Mouse (Mus musculus): ENCODE results near the gene Aph1c. TPM values are rescaled to one million over a fixed set of nuclear protein-coding genes. Genes with fewer than 3 reads are reported as not detected.
"Not testable (repeated sequence)": the region's sequence is repeated elsewhere in the genome, so short reads cannot be mapped to it uniquely, and the experiment has no call there.

The Aph1c gene
- total RNA-seq, 2 experiments from 2014 or later = 7.6 to 8.4 TPM

GRCm38 (mm10) chr9:66863456-66863855 is 28.9 kb upstream of the Aph1c start:
- TF ChIP-seq CTCF (conservative IDR thresholded peaks at IDR 0.05) = no peak
- no peak overlapping the region for H3K4me3 ChIP-seq
- peak overlapping the region; percentile 85 for H3K27ac ChIP-seq
- peak in 1 of 2 experiments; percentile 57 for DNase-seq (ENCODE audit: low spot score in 2 of 2)

- DNase-seq (ENCODE audit: low spot score in 2 of 2) = no peak
- no peak for TF ChIP-seq CTCF (conservative IDR thresholded peaks at IDR 0.05)
- Histone ChIP-seq H3K4me3 (no peak overlapping the region), H3K27ac (peak overlapping the region; percentile 85; the same call in 1 of the 2 replicates)
These were observed 27.7 kb upstream of the Aph1c start for GRCm38 (mm10) chr9:66862202-66862601.

- 0 out of 2 replicates have a peak overlapping the region, but pooled peaks have one; percentile 0 for H3K27ac ChIP-seq
- TF ChIP-seq CTCF (conservative IDR thresholded peaks at IDR 0.05) = no peak
- H3K4me3 ChIP-seq = no peak overlapping the region
- no peak for DNase-seq (ENCODE audit: low spot score in 2 of 2)
These were observed 26.7 kb upstream of the Aph1c start for GRCm38 (mm10) chr9:66861104-66861767.

DNA sequence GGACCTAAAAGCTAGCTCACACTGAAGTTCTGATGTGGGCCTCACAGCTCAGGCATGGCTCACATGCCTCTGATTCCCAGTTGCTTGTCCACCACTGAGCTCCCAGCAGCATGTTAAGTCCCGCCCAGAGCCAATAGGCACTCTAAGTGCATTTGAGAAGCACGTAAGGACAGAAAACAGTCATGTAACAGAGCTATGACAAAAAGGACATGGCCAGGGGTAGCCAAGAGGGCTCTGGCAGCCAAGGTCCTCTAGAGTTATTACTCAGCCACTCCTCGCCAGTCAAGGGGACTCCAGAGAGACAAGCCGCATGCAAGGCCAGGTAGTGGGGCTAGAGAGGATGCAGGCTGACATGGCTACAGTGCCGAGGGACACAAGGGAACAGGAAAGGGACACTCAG is 25.0 kb upstream of the Aph1c start:
- no peak for TF ChIP-seq CTCF (conservative IDR thresholded peaks at IDR 0.05)
- Histone ChIP-seq H3K27ac (no peak overlapping the region), H3K4me3 (no peak overlapping the region)
- no peak for DNase-seq (ENCODE audit: low spot score in 2 of 2)

- Histone ChIP-seq H3K27ac (no peak overlapping the region), H3K4me3 (no peak overlapping the region)
- no peak for DNase-seq (ENCODE audit: low spot score in 2 of 2)
- TF ChIP-seq CTCF (conservative IDR thresholded peaks at IDR 0.05) = no peak
These were observed 21.3 kb upstream of the Aph1c start for GRCm38 (mm10) chr9:66855865-66856264.

DNA sequence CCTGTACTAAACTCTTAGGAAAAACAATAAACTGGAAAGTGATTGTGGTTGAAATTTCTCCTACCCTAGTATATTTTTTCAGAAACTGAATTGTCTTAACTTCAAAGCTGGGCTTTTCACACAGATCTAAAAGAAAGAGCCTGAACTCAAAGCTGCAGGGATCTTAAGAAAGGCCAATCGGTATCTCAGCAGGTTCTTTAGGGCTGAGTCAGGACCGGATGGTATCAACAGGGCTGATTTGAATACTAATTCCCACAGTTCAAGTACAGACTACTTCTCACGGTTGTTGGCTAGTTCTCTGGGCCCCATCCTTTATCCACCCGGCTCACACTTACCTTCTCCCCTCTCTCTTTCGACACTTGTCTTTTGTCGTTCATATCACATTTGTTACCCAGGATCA is 18.1 kb upstream of the Aph1c start:
- TF ChIP-seq CTCF (conservative IDR thresholded peaks at IDR 0.05) = no peak
- no peak for DNase-seq (ENCODE audit: low spot score in 2 of 2)
- Histone ChIP-seq H3K27ac (no peak overlapping the region), H3K4me3 (no peak overlapping the region)

- TF ChIP-seq CTCF (conservative IDR thresholded peaks at IDR 0.05) = no peak
- H3K27ac ChIP-seq = no peak overlapping the region
- no peak for DNase-seq (ENCODE audit: low spot score in 2 of 2)
- H3K4me3 ChIP-seq = no peak overlapping the region
These were observed 16.4 kb upstream of the Aph1c start for GRCm38 (mm10) chr9:66850966-66851365.

DNA sequence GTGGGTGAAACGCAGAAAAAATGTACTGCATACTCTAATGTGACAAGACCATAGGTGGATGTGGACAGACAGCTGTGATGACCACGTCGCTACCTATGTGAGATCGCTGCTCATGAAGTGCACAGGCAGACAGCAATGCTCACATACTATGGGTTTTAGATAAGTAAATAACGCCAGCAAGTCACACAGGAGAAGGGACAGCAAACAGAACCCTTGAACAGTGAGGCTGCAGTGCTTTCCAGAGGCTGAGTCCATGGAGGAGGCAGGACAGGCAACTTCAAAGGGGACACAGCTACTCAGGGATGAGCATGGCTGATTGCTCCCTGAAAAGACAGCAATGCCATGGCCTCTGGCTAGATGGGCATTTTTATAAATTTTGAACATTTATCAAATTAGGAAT is 12.3 kb upstream of the Aph1c start:
- no peak for DNase-seq (ENCODE audit: low spot score in 2 of 2)
- no peak overlapping the region for H3K4me3 ChIP-seq
- no peak for TF ChIP-seq CTCF (conservative IDR thresholded peaks at IDR 0.05)
- H3K27ac ChIP-seq = no peak overlapping the region

DNA sequence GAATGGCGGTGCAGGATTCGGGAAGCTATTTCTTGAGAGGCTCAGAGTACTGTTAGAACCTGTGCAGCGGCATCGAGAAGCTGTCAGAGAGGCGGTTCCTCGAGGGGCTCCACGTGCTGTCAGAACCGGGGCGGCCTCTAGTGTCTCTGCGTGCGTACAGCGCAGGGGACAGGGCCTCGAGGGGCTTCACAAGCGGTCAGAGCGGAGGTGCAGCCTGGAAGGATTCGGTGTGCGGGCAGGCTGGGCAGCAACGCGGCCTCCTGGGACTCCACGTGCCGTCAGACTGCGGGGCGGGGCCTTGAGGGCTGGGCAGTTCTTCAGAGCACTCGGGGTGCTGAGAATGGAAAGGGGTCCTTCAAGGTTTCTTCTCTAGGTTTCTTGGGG is 563 bp upstream of the Aph1c start:
- H3K27ac ChIP-seq = peak overlapping the region; percentile 56
- H3K4me3 ChIP-seq = peak overlapping the region; percentile 83
- DNase-seq (ENCODE audit: low spot score in 2 of 2) = peak in 1 of 2 experiments; percentile 38
- peak; percentile 17 for TF ChIP-seq CTCF (conservative IDR thresholded peaks at IDR 0.05)

- 0 out of 2 replicates have a peak, but pooled peaks have one; percentile 2 for TF ChIP-seq CTCF (conservative IDR thresholded peaks at IDR 0.05)
- no peak for DNase-seq (ENCODE audit: low spot score in 2 of 2)
These were observed 675 bp downstream of the Aph1c start for GRCm38 (mm10) chr9:66833851-66834250.

GRCm38 (mm10) chr9:66832366-66832908 is 2.1 kb downstream of the Aph1c start:
- no peak for DNase-seq (ENCODE audit: low spot score in 2 of 2)
- Histone ChIP-seq H3K27ac (no peak overlapping the region), H3K4me3 (no peak overlapping the region)
- no peak for TF ChIP-seq CTCF (conservative IDR thresholded peaks at IDR 0.05)

More at GRCm38 (mm10) chr9:66833851-66834250, 675 bp downstream of the Aph1c start:
- Histone ChIP-seq H3K27ac (peak overlapping the region; percentile 82), H3K4me3 (peak overlapping the region; percentile 83)

- DNase-seq (ENCODE audit: low spot score in 2 of 2) = peak; percentile 29 to 35
- peak; percentile 89 for TF ChIP-seq CTCF (conservative IDR thresholded peaks at IDR 0.05)
- Histone ChIP-seq H3K4me3 (no peak overlapping the region), H3K27ac (no peak overlapping the region)
These were observed 8.5 kb downstream of the Aph1c start for GRCm38 (mm10) chr9:66825990-66826389.

- TF ChIP-seq CTCF (conservative IDR thresholded peaks at IDR 0.05) = peak; percentile 29
- DNase-seq (ENCODE audit: low spot score in 2 of 2); H3K4me3 ChIP-seq; H3K27ac ChIP-seq: not testable (repeated sequence)
These were observed 12.3 kb downstream of the Aph1c start for GRCm38 (mm10) chr9:66822255-66822654.

- no peak for TF ChIP-seq CTCF (conservative IDR thresholded peaks at IDR 0.05)
- DNase-seq (ENCODE audit: low spot score in 2 of 2) = no peak
- Histone ChIP-seq H3K4me3 (no peak overlapping the region), H3K27ac (no peak overlapping the region)
These were observed 13.5 kb downstream of the Aph1c start for GRCm38 (mm10) chr9:66820996-66821395.

All from layer of hippocampus, adult 2 months (tissue).